Mouse (Mus musculus): ENCODE data around the gene C1ql2. TPM values are rescaled to one million over a fixed set of nuclear protein-coding genes. Genes with fewer than 3 reads are reported as not detected.

Gene C1ql2
- total RNA-seq, 2 experiments from 2014 or later: not detected

DNA sequence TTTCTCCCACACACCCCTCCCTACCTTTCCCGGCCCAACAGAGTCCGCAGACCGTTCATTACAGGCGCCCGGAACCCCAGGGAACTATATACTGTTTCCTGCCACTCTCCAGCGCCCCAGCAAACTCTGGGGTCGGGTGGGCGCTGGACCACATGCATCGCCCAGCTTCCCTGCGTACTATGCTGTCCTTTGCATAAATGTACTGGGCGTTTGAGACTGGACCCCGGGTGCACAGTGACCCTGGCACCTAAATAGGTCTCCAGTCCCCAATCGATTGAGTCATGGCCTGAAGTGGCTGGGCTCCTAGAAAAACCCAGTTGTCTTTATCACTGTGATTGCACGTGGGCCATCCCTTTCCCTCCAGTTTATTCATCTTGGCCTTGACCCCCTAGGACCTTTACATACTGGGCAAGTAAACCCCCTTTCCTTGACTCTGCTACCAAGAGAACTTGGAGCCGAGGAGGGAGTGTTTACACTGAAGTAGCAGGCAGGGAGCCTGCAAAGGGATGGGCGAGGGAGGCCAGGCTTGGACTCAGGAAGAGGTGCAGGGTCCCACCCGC lies 1.5 kb downstream of the C1ql2 start:
- peak overlapping the region; percentile 38 for H3K4me3 ChIP-seq

DNA sequence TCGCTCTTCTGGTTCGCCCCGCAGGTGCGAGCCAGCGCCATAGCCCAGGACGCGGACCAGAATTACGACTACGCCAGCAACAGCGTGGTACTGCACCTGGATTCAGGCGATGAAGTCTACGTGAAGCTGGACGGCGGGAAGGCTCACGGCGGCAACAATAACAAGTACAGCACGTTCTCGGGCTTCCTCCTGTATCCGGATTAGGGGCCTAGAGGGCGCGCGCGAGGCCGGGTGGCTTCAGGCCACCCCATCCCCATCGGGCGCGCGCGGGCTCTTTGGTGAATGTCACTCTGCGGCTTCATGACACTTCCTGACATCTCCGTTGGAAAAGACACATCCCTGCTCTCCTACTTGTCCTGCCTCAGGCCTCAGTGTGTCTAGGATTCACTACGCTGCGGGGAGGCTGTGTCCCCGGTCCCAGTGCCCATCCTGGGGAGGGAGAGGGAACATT lies 2.0 kb downstream of the C1ql2 start:
- peak; percentile 22; the same call in 1 of the 2 replicates for TF ChIP-seq CTCF (IDR thresholded peaks at IDR 0.05)
- Histone ChIP-seq H3K4me3 (peak overlapping the region; percentile 38), H3K27ac (no peak overlapping the region)
- intact Hi-C loops (cut with DNase I): no loop called here
- peak; percentile 26 for DNase-seq

More for the DNA sequence above, 1.5 kb downstream of the C1ql2 start:
- DNase-seq: no peak
- no peak for TF ChIP-seq CTCF (IDR thresholded peaks at IDR 0.05)
- intact Hi-C loops (cut with DNase I): no loop called here
- H3K27ac ChIP-seq: no peak overlapping the region

DNA sequence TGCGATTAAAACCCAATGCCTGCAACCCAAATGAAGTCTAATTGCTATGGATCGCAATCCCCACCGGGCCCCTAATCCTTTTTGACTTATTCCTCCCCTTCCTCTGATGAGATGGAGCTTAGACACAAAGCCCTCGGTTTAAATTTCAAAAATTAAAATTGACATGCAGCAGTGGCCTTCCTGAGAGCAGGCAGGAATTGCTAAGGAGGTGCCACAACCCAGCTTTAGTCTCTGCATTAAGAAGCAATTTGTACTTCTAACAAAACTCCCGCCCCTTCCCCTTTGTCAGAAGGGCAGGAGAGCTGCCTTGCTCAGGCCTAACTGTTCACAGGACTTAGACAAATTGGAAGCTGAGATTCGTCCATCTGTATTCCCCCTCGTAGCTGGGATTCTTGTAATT lies 4.6 kb downstream of the C1ql2 start:
- no peak for TF ChIP-seq CTCF (IDR thresholded peaks at IDR 0.05)

DNA sequence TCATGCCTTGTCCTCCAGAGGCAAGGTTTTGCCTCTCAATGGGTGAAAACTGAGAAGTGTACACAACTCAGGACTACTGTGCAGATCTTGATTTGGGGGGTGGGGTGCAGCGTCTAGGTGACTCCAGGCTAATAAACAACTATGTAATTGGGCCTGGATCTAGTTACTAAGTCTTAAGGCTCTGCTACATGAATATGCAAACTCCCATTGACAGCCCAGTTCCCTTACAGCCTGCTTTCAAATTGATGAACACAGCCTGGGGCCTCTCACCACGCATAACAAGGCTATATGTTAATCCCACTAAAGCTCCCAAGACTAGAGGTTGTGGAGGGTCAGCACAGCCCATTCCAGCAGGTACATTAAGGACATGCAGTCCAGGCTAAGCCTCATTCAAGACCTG lies 14.0 kb downstream of the C1ql2 start:
- H3K27ac ChIP-seq: no peak overlapping the region
- intact Hi-C loops (cut with DNase I): no loop called here
- TF ChIP-seq CTCF (IDR thresholded peaks at IDR 0.05): no peak
- DNase-seq: no peak
- no peak overlapping the region for H3K4me3 ChIP-seq

More for the DNA sequence above, 4.6 kb downstream of the C1ql2 start:
- Histone ChIP-seq H3K27ac (no peak overlapping the region), H3K4me3 (no peak overlapping the region)
- DNase-seq: no peak
- intact Hi-C loops (cut with DNase I): no loop called here

DNA sequence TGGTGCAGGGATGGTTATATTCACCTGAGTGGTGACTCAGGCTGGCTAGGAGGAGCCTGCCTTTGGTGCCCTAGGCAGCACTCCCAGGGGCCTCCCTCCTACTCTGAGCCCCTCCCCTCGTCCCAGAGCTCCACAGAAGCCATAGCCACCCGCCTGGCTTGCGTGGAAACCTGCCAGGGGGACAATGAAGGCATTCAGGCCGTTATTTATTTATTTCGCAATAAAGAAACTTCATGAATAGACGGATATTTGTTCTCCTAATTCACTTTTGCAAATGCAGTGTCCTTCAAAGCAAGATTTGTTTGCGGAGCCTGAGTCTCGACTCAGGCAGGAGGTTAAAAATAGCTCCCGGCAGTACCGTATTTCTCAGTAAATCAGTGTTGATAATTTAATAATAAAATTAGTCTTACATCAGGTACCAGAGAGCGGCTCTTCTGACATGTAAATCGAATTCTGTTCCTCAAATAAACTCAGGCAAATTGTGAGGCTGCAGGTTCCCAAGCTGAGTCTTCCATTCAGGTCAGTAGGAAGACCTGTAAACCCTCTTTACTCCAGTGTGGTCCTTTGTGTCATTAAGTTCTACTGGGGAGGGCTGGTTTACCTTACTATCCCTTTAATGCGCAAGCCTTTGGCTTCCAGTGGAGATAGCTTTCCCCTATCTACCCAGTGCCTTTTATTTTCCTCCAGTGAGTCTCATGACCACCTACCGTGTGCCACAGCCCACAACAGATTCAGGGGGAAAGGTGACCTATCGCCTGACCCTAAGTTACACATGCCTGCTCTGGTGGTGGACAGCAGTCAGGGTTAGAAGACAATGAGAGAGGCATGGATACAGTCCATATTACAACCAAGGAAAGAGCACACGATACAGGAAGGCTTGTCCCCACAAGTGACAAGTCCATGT lies 17.2 kb downstream of the C1ql2 start:
- TF ChIP-seq CTCF (IDR thresholded peaks at IDR 0.05): no peak
- intact Hi-C loops (cut with DNase I): no loop called here
- Histone ChIP-seq H3K27ac (no peak overlapping the region), H3K4me3 (peak overlapping the region; percentile 58)
- peak; percentile 25 for DNase-seq

DNA sequence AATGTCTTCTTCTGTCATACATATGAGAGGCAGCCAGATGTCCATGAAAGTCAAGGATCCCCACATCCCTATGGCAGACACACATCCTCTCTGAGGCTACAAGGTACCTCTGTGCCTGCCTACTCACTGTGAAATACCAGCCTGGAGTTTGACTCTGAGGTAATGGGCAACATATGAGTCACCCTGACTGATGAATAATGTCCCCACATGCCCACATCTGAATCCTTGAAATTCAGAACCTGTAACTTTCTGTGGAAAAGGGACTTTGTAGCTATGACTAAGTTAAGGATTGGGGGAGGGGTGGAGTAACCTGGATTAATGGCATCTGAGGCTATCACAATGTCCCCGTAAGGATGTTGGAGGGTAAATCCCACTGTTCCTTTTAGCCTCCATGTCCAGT lies 23.3 kb downstream of the C1ql2 start:
- Histone ChIP-seq H3K27ac (no peak overlapping the region), H3K4me3 (no peak overlapping the region)
- intact Hi-C loops (cut with DNase I): no loop called here
- no peak for TF ChIP-seq CTCF (IDR thresholded peaks at IDR 0.05)
- DNase-seq: no peak

DNA sequence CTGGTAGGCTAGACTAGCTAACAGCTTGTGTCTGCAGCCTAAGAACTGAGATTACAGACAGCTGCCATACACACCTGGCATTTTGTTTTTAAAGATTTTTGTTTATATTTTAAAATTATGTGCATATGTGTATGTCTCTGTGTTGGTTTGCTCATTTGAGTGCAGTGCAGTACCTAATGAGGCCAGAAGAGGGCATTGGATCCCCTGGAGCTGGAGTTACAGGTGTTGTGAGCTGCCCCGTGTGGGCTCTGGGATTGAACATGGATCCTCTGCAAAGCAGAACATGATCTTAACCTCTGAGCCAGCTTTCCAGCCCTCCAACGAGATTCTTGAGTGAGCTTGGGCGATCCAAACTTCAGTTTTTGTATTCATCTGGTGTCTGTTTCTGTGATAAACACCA lies 27.8 kb downstream of the C1ql2 start:
- DNase-seq: no peak
- no peak overlapping the region for H3K4me3 ChIP-seq
- intact Hi-C loops (cut with DNase I): no loop called here
- peak; percentile 13; the same call in 1 of the 2 replicates for TF ChIP-seq CTCF (IDR thresholded peaks at IDR 0.05)
- no peak overlapping the region for H3K27ac ChIP-seq

DNA sequence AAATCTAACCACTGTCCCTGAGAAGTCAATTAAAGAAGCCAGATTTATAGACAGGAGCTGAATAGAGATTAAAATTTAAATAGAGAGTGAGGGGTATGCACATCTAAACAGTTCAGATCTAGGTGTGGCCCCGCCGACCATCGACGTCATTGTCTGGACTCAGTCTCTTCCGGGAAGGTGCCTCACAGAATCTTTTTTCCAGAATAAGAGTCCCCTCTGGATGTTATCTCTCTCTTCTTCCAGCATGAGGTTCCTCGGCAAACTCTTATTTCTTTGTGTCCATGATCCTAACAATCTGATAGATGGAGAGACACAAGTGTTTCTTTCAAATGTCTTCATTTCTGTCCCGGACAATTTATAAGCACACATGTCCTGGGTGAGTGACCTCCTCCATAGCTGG lies 33.7 kb downstream of the C1ql2 start:
- H3K27ac ChIP-seq: no peak overlapping the region
- DNase-seq: no peak
- no peak overlapping the region for H3K4me3 ChIP-seq
- intact Hi-C loops (cut with DNase I): no loop called here
- TF ChIP-seq CTCF (IDR thresholded peaks at IDR 0.05): no peak

DNA sequence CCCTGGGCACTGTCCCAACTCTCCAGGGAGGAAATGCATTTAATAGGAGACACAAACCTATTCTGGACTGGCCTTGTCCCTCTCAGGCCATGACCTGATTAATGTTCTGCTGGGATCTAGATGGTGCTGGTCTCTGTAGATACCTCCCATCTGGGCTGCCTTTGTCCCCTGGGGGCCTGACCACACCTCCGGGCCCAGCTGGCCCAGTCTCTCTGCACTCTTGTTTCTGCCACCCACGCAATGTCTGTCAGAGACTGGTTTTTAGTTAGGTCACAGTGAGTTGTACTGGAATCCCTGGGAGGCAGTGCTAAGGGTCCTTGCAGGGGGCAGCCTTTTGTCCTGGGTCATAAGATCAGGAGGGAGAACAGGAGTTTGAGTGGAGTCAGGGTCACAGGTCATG lies 34.5 kb downstream of the C1ql2 start:
- Histone ChIP-seq H3K27ac (no peak overlapping the region), H3K4me3 (no peak overlapping the region)
- no peak for TF ChIP-seq CTCF (IDR thresholded peaks at IDR 0.05)
- intact Hi-C loops (cut with DNase I): no loop called here
- no peak for DNase-seq

DNA sequence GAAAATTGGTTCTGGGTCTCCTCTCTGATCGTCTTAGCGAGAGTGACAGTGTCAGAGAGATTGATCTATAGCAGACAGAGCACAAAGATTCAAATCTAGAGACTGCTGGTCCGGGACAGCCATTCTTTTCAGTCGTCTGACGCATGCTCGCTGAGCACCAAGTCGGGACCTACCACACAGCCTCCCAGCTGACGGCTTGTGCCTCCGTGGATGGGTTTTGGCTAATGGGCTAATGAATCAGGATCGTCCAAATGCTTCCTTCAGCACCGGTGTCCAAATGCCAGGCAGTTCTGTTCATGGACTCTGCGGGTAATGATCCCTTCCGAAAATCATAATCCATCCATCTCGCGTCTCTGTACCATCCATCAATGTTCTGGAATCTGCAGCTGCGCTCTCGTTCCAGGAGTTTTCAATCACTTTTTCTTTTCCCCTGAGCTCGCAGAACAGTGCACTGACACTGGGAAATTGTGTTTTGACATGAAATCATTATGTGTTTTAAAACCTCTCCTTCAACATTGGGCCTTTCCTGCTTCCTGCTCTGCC lies 44.7 kb downstream of the C1ql2 start:
- intact Hi-C loops (cut with DNase I): no loop called here
- DNase-seq: no peak
- no peak overlapping the region for H3K27ac ChIP-seq
- TF ChIP-seq CTCF (IDR thresholded peaks at IDR 0.05): no peak
- no peak overlapping the region for H3K4me3 ChIP-seq

DNA sequence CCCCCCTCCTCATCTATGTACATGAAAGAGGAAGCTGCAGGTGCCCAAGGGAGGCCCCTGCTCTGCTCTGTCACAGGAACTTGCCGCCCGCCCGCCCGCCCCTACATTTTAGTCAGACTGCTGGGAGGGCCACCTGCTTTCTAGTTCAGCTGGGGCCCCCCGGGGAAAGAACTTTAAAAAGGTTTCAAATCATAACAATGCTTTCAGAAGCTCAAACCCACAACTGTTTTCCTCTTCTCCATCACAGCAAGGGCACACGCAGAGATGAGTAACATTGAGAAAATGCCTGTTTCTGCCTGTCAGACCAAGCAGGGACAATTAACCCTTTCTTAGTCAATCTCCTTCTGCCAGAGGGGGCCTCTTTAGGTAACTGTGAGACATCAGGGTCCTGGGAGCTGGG lies 49.4 kb downstream of the C1ql2 start:
- no peak for TF ChIP-seq CTCF (IDR thresholded peaks at IDR 0.05)
- H3K27ac ChIP-seq: no peak overlapping the region
- intact Hi-C loops (cut with DNase I): no loop called here
- H3K4me3 ChIP-seq: no peak overlapping the region
- DNase-seq: no peak

DNA sequence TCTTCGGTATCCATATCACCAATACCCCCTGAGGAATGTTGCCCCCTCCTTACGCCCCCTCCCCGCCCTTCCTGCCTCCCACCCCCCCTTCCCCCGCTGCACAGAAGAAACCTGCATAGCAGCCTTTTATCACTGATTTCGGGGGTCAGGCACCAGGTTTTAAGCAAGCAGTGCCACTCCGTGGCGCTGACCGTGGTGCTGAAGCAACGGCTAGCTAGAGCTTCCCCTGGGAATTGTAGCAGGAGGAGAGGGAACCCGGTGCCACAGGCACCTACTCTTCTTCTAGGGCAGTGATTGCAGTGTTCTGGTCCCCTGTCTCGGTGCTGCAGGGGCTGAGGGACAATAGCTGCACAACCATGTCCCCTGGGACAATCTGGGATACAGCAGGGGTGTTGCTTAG lies 50.0 kb downstream of the C1ql2 start:
- DNase-seq: peak; percentile 44
- Histone ChIP-seq H3K27ac (no peak overlapping the region), H3K4me3 (no peak overlapping the region)
- TF ChIP-seq CTCF (IDR thresholded peaks at IDR 0.05): no peak
- intact Hi-C loops (cut with DNase I): no loop called here

Other genes starting within 250 kb of the C1ql2 start
- 100 to 1,000 TPM; 109 to 173 TPM for gene Dbi, start 219.5 kb upstream of the C1ql2 start, total RNA-seq (2021)
- gene 3110009E18Rik, start 219.4 kb upstream of the C1ql2 start, total RNA-seq (2021): 1 to 10 TPM; 3.3 to 6.6 TPM
- gene Steap3, start 67.9 kb upstream of the C1ql2 start, total RNA-seq (2021): 10 to 100 TPM; 16.0 to 22.1 TPM
- not detected for gene Marco, start 164.4 kb downstream of the C1ql2 start, total RNA-seq (2021)

All from gastrocnemius, adult 2 months (tissue).